Mouse (Mus musculus) forebrain, embryonic 11.5 days (tissue): ENCODE results near the gene Snx8. TPM values are rescaled to one million over a fixed set of nuclear protein-coding genes. Genes with fewer than 3 reads are reported as not detected.

ENCODE experiments used
- ATAC-seq: fragments of 200-750 bp; cut with Nextera tagmentation; replicated peaks from 2 replicates; pipeline ENCODE4 v1.8.0; 2017; ENCODE audit warnings: moderate TSS enrichment; ENCODE audit not compliant: low FRiP score
- DNase-seq: peaks from one replicate; pipeline ENCODE4 v3.0.0-alpha.2; 2017; ENCODE audit warnings: low spot score
- H3K27ac ChIP-seq: fragments of 300-500 bp; sonication (generic); 2 replicates; pipeline ENCODE4 v1.5.1; 2014; ENCODE audit warnings: low read depth, low read length
- H3K27me3 ChIP-seq: fragments of 300-500 bp; sonication (generic); 2 replicates; pipeline ENCODE4 v1.6.1; 2014; ENCODE audit warnings: mild to moderate bottlenecking, low read length, mixed read lengths; ENCODE audit not compliant: control insufficient read depth, insufficient read depth
- H3K36me3 ChIP-seq: fragments of 300-500 bp; sonication (generic); 2 replicates; pipeline ENCODE4 v1.6.1; 2014; ENCODE audit warnings: mild to moderate bottlenecking, low read length, moderate library complexity, mixed read lengths; ENCODE audit not compliant: control insufficient read depth, insufficient read depth
- H3K4me1 ChIP-seq: fragments of 300-500 bp; sonication (generic); replicated peaks from 2 replicates; pipeline ENCODE4 v1.6.1; 2014; ENCODE audit warnings: low read length, mixed read lengths; ENCODE audit not compliant: control insufficient read depth, insufficient read depth
- H3K4me2 ChIP-seq: fragments of 300-500 bp; sonication (generic); 2 replicates; pipeline ENCODE4 v1.6.1; 2014; ENCODE audit warnings: low read depth, mild to moderate bottlenecking, low read length, moderate library complexity, mixed read lengths; ENCODE audit not compliant: severe bottlenecking
- H3K4me3 ChIP-seq: fragments of 300-500 bp; sonication (generic); 2 replicates; pipeline ENCODE4 v1.5.1; 2014; ENCODE audit warnings: low read depth, low read length
- H3K9ac ChIP-seq: fragments of 300-500 bp; sonication (generic); 2 replicates; pipeline ENCODE4 v1.6.1; 2014; ENCODE audit warnings: low read length
- H3K9me3 ChIP-seq: fragments of 300-500 bp; sonication (generic); 2 replicates; pipeline ENCODE4 v1.6.1; 2016; ENCODE audit warnings: low read length, mixed read lengths; ENCODE audit not compliant: control insufficient read depth
- WGBS: fragments of 180-500 bp; shearing (Covaris S2); extraction: QIAGEN DNeasy Blood & Tissue Kit; methylation state at CpG from one replicate; pipeline ENCODE4 v1.1.7; 2014; 5-methylcytosine and 5-hydroxymethylcytosine counted together
- polyA plus RNA-seq: library from polyadenylated mRNA; unstranded; fragments of >200 nt; fragmentation: Nextera tagmentation; extraction: Ambion mirVana; gene quantifications from 2 replicates; pipeline ENCODE4 v1.2.1, GENCODE M21; 2014

Snx8 gene
- polyA plus RNA-seq, 1 experiment from 2014 or later, result 10.6 TPM

DNA sequence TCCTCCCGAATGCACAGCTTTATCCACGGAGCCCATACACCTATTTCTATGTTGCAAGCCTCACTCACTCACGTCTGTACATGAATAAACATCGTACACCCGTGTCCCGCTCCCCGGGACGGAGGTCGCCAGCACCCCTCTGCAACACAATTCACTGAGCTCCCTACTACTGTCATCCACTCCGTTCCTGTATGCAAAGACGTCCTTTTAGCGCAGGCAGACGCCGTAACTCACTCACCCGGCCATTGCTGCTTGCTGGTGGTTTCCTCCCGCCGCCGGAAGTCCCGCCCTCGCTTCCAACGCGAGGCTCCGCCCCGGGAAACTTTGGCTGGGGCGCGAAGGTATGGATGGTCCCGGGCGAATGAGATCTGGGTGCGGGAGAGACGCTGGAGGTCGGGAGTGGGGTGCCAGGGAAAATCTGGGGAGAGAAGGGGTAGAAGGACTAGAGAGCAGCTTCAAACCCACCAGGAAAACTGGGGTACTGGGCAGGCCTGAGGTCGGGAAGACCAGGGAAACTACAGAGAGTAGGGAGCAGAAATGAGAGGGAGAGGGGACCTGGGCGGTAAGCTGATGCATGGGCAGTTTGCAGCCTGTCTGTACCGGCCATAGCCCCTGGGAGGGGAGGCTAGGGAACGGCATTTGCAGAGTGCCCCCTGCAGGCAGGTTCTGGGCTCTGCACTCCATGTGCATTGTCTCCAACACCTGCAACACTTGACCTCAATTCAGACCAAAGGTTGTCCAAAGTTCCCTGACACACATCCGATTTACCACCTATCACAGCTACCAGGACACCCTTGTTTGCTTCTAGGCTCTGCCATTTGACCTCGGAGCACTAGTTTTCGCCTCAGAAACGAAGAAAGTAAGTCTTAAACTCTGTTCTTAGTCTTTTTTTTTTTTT is 57.2 kb downstream of the Snx8 start, which contains the start of gene Mrm2:
Gene Mrm2, minus strand, starts transcription at position 284 of the 898 bp plus-strand sequence.
- Histone ChIP-seq H3K27ac (peak within 1 kb of the TSS; percentile 85), H3K9ac (peak within 1 kb of the TSS; percentile 87), H3K4me2 (peak within 1 kb of the TSS; percentile 78), H3K36me3 (no peaks in the 10 kb centered on the region; the same call in 1 of the 2 replicates), H3K4me1 (peaks cover 9% of the 10 kb centered on the region; the same call in 1 of the 2 replicates), H3K9me3 (no peaks in the 10 kb centered on the region), H3K4me3 (peak within 1 kb of the TSS; percentile 75), H3K27me3 (no peaks in the 10 kb centered on the region)
- ATAC-seq, result peak; percentile 85
- 1% methylated on average over 39 of the region's 39 CpGs for WGBS
- DNase-seq, result peak; percentile 92

DNA sequence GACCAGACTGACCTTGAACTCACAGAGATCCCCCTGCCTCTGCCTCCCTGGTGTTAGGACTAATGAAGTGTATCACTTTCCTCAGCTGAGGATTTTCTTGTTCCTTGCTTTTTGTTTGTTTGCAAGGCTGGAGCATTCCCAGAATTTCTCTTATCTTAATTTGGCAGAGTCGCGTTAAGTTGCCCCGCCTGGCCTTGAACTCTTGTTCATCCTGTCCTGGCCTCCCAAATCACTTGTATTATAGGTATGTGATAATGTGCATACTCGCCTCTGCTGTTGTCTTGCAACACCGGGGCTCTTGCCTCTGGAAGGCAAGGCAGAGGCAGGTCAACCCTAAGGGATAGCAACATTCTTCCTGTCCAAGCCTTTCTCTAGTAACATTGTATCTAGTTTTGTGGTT is 65.0 kb downstream of the Snx8 start:
- Histone ChIP-seq H3K27me3 (no peaks in the 10 kb centered on the region), H3K4me3 (no peak overlapping the region), H3K36me3 (no peaks in the 10 kb centered on the region; the same call in 1 of the 2 replicates), H3K4me1 (peaks cover 3% of the 10 kb centered on the region; the same call in 1 of the 2 replicates), H3K27ac (no peak overlapping the region), H3K9me3 (no peaks in the 10 kb centered on the region), H3K4me2 (no peak overlapping the region), H3K9ac (no peak overlapping the region)
- DNase-seq, result no peak
- 93% methylated on average over 5 of the region's 5 CpGs for WGBS
- ATAC-seq, result no peak

DNA sequence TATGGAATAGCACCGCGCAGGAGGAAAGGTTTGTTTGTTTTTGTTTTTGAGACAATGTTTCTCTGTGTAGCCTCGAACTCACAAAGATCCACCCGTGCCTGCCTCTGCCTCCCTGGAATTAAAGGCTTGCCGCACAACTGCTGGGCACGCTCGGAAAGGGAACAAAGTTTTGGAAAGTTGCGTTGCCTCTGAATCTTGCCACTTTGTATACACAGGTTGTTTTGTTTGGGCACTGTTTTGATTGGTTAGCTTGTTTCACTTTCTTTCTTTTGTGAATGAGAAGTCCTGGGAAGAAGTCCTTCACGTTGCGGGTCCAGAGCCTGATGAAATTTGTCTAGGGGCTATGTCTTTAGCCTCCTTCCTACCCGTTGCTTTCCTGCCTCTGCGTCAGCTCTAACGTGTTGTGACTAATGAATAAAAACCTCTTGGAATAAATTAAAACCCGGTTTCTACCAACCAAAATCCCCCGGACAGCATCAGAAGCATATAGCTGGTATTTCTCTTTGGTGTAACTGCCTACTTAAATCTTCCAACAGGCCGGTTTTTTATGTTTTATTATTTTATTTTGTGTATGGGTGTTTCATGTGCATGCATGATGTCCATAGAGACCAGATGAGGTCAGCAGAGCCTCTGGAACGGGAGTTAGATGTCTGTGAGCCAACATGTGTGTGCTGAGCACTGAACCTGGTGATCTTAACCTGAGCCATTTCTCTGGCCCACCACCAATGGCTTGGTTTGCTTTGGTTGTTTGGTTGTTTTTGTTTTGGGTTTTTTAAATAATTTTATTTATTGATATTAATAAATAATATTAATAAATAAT is 67.1 kb downstream of the Snx8 start:
- H3K27me3 ChIP-seq, result no peaks in the 10 kb centered on the region
- WGBS, result 1% methylated on average over 17 of the region's 17 CpGs
- H3K4me2 ChIP-seq, result peak overlapping the region; percentile 74
- H3K4me1 ChIP-seq, result peaks cover 3% of the 10 kb centered on the region; the same call in 1 of the 2 replicates
- H3K9me3 ChIP-seq, result no peaks in the 10 kb centered on the region
- peak overlapping the region; percentile 90 for H3K4me3 ChIP-seq
- ATAC-seq (no peak; the same call in 1 of the 2 replicates), DNase-seq (no peak)
- H3K36me3 ChIP-seq, result no peaks in the 10 kb centered on the region; the same call in 1 of the 2 replicates
- peak overlapping the region; percentile 98 for H3K9ac ChIP-seq
- H3K27ac ChIP-seq, result peak overlapping the region; percentile 55; the same call in 1 of the 2 replicates

DNA sequence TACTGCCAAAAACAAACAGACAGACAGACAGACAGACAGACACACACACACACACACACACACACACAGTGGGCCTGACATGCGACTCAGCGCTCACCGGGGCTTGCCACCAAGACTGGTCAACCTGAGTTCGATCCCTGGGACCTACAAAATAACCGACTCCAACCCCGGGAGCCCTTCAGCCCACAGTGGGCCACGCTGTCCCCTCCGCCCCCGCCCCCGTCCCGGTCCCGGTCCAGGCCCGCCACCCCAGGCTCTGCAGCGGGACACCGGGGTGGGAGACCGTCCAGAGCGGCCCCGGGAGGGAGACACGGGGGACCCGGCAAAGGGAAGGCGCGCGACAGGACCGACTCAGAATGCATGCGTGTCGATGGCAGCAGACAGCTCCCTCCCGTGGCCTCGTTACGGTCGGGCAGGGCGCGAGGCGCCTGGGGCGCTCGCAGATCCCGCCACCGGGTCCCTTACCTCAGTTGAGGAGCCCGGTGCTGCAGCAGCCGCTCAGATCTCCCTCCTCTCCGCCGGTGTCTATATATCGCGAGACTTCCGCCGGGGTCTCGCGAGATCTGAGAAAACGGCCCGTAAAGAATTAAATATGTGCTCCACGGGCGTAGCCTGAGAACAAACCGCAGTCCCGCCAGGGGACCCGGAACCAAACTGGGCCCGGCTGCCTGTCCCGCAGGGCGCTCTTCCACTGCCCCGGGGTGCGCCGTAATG is 67.9 kb downstream of the Snx8 start, which contains the start of the genes Mad1l1 and Nudt1:
Gene Mad1l1, minus strand, starts transcription at position 511 of the 714 bp plus-strand sequence.
Gene Nudt1, plus strand, starts transcription at position 615 of the 714 bp plus-strand sequence.
- Histone ChIP-seq H3K4me2 (peak within 1 kb of the TSS; percentile 74), H3K9me3 (no peaks in the 10 kb centered on the region), H3K27ac (peak within 1 kb of the TSS; percentile 55), H3K36me3 (no peaks in the 10 kb centered on the region; the same call in 1 of the 2 replicates), H3K27me3 (no peaks in the 10 kb centered on the region), H3K4me1 (peaks cover 3% of the 10 kb centered on the region; the same call in 1 of the 2 replicates), H3K9ac (peak within 1 kb of the TSS; percentile 98), H3K4me3 (peak within 1 kb of the TSS; percentile 90)
- peak; percentile 94 for DNase-seq
- peak; percentile 90 for ATAC-seq
- WGBS, result under 1% methylated on average over 58 of the region's 60 CpGs

DNA sequence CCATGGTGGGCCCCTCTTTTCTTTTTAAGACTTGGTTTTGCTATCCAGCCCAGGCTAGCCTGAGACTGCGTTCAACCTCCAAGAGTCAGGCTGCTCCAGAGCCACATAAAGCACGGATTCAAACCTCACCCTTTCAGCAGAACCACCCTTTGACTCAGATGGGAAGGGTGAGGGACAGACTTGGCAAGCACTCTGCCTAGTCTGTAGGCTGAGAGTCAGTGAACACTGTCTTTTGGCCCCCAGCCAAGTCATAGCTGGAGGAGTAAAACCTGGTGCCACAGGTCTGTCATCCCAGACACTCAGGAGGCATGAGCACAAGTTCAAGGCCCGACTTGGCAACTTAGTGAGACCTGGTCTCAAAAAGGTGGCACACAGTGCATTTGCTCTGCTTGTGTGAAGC is 72.3 kb downstream of the Snx8 start:
- ATAC-seq (no peak), DNase-seq (no peak)
- 93% methylated on average over 3 of the region's 3 CpGs for WGBS
- Histone ChIP-seq H3K27me3 (no peaks in the 10 kb centered on the region), H3K4me1 (peaks cover 3% of the 10 kb centered on the region; the same call in 1 of the 2 replicates), H3K4me2 (no peak overlapping the region), H3K4me3 (no peak overlapping the region), H3K9me3 (no peaks in the 10 kb centered on the region), H3K27ac (no peak overlapping the region), H3K36me3 (no peaks in the 10 kb centered on the region; the same call in 1 of the 2 replicates), H3K9ac (no peak overlapping the region)

DNA sequence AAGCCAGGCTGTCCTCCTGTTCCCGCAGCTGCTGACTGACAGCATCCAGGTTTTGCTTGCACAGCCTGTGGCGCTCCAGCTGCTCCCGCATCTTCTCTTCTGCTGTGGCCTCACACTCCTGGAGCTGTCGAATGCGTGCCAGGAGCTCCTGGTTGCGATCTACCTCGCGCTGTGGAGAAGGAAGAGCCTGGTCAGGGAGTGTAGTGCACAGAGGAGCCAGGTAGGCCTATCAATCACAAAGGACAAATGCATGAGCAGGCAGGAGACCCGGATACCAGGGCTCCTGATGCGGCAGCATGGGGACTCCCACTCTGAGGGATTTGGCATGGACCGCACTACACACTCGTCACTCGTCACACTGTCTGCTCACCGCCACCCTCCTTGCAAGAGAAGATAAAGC is 81.5 kb downstream of the Snx8 start:
- no peak overlapping the region for H3K4me3 ChIP-seq
- 92% methylated on average over 14 of the region's 14 CpGs for WGBS
- peaks cover 7% of the 10 kb centered on the region; the same call in 1 of the 2 replicates for H3K36me3 ChIP-seq

DNA sequence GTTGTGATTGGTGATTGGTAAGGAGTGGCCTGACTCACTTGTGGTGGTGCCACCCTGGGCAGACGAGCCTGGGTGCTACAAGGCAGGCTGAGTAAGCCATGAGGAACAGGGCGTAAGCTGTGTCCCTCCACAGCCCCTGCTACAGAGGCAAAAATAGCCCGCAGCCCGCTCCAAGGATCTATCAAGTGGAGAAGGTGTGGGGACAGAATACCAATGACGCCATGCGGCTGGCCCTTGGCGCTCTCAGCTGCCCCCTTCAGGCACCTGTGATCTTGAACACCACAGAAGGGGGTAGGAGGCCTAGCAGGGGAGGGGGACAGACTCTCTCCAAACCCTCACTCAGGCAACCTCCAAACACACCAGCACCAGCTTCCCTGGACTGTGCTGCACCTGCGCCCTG is 83.0 kb downstream of the Snx8 start:
- Histone ChIP-seq H3K9ac (no peak overlapping the region), H3K4me1 (no peaks in the 10 kb centered on the region), H3K36me3 (peaks cover 14% of the 10 kb centered on the region; the same call in 1 of the 2 replicates), H3K4me2 (no peak overlapping the region), H3K9me3 (no peaks in the 10 kb centered on the region), H3K27ac (no peak overlapping the region), H3K27me3 (no peaks in the 10 kb centered on the region), H3K4me3 (no peak overlapping the region)
- 88% methylated on average over 8 of the region's 8 CpGs for WGBS
- DNase-seq, result no peak
- no peak for ATAC-seq

More for the DNA sequence above, 81.5 kb downstream of the Snx8 start:
- Histone ChIP-seq H3K4me1 (no peaks in the 10 kb centered on the region), H3K27ac (no peak overlapping the region), H3K9ac (no peak overlapping the region), H3K4me2 (no peak overlapping the region), H3K27me3 (no peaks in the 10 kb centered on the region), H3K9me3 (no peaks in the 10 kb centered on the region)
- ATAC-seq (no peak), DNase-seq (no peak)
